Mouse (Mus musculus): ENCODE measurements at regions not wholly inside any gene's neighbourhood (a gene's known extent, or its start where the extent isn't known, plus 50 kb on each side); places are given as distances from the start of the nearest gene placed in this dataset.

DNA sequence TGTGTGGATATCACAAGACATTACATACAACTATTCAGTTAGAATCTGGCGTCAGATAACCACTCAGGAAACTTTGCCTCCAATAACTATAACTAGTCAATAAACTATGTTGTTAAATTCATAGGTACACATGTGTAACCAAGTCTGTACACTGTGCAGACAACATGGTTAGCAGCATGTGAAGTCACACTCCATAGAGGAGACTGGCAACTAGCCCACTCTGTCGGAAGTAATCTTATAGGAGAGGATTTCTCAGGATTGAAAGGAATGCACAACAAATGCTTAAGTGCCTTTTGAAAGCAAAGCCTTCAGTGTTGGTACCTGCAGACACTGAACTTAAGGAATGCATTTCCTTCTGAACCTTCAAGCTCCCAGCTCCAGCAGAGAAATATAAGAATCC lies 693.0 kb upstream of the Ptbp2 start:
- 59% methylated on average over 2 of the region's 2 CpGs for WGBS (ENCODE audit: insufficient replicate concordance)
- no peak for ATAC-seq (ENCODE audit: insufficient read depth)
- Histone ChIP-seq H3K27me3 (no peaks in the 10 kb centered on the region), H3K4me2 (no peak overlapping the region), H3K9me3 (replicated peaks) (no peaks in the 10 kb centered on the region), H3K9ac (no peak overlapping the region), H3K36me3 (replicated peaks) (no peaks in the 10 kb centered on the region), H3K4me3 (replicated peaks) (no peak overlapping the region), H3K4me1 (replicated peaks) (no peaks in the 10 kb centered on the region), H3K27ac (replicated peaks) (no peak overlapping the region)

DNA sequence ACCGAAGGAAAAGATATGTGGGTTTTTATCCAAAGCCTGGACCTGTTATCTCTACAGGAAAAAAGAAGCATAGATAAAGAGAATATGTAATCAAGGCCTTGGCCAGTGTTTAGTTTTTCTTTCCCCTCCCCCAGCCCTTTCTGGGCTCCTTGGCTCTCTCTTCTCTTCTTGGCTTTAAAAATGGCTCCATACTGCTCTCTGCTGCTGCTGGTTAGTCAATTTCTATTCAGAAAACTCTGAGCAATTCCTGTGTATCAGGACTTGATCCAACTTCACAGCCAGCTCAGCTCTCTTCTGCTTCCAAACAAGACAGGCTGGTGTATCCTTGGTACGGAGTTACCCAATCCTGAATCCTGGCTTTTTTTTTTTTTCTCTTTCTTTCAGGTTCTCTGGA lies 689.4 kb upstream of the Ptbp2 start:
- no peak overlapping the region for H3K4me2 ChIP-seq
- no peak for ATAC-seq (ENCODE audit: insufficient read depth)
- H3K9me3 ChIP-seq (replicated peaks): no peaks in the 10 kb centered on the region
- no peaks in the 10 kb centered on the region for H3K36me3 ChIP-seq (replicated peaks)
- no peak overlapping the region for H3K4me3 ChIP-seq (replicated peaks)
- 31% methylated on average over 2 of the region's 2 CpGs for WGBS (ENCODE audit: insufficient replicate concordance)
- H3K4me1 ChIP-seq (replicated peaks): no peaks in the 10 kb centered on the region
- no peak overlapping the region for H3K9ac ChIP-seq
- no peaks in the 10 kb centered on the region for H3K27me3 ChIP-seq
- H3K27ac ChIP-seq (replicated peaks): no peak overlapping the region

- ATAC-seq (ENCODE audit: insufficient read depth): no peak
- Histone ChIP-seq H3K9ac (no peak overlapping the region), H3K9me3 (replicated peaks) (no peaks in the 10 kb centered on the region), H3K27ac (replicated peaks) (no peak overlapping the region), H3K4me3 (replicated peaks) (no peak overlapping the region), H3K4me1 (replicated peaks) (no peaks in the 10 kb centered on the region), H3K27me3 (no peaks in the 10 kb centered on the region), H3K36me3 (replicated peaks) (no peaks in the 10 kb centered on the region), H3K4me2 (no peak overlapping the region)
- 59% methylated on average over 13 of the region's 13 CpGs for WGBS (ENCODE audit: insufficient replicate concordance)
Measured at GRCm38 (mm10) chr3:120472687-120473644, 688.7 kb upstream of the Ptbp2 start.

GRCm38 (mm10) chr3:120471878-120472444 lies 687.7 kb upstream of the Ptbp2 start:
- H3K9ac ChIP-seq: no peak overlapping the region
- H3K27ac ChIP-seq (replicated peaks): no peak overlapping the region
- H3K9me3 ChIP-seq (replicated peaks): no peaks in the 10 kb centered on the region
- H3K27me3 ChIP-seq: no peaks in the 10 kb centered on the region
- H3K4me3 ChIP-seq (replicated peaks): no peak overlapping the region
- 44% methylated on average over 2 of the region's 2 CpGs for WGBS (ENCODE audit: insufficient replicate concordance)
- no peak overlapping the region for H3K4me2 ChIP-seq
- ATAC-seq (ENCODE audit: insufficient read depth): no peak
- no peaks in the 10 kb centered on the region for H3K4me1 ChIP-seq (replicated peaks)
- no peaks in the 10 kb centered on the region for H3K36me3 ChIP-seq (replicated peaks)

DNA sequence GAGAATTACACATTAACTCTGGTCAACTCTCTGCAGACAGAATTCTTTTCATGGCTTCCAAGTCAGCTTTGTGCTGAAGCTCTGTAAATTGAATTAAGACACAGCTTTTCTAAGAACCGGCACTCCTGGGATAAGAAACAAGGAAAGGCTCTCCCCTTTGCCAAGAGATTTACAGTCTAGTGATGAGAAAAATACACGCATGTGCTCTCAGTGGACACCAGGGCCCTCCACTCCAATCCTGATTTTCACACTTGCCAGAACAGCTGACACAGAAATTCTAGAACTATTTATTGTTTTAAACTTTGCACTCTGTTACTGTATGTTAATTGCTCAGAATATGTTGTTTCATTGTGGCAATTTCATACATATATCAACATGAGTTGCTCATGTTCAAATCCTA lies 684.6 kb upstream of the Ptbp2 start:
- no peak for ATAC-seq (ENCODE audit: insufficient read depth)
- H3K9me3 ChIP-seq (replicated peaks): no peaks in the 10 kb centered on the region
- H3K27me3 ChIP-seq: no peaks in the 10 kb centered on the region
- H3K4me1 ChIP-seq (replicated peaks): no peaks in the 10 kb centered on the region
- WGBS (ENCODE audit: insufficient replicate concordance): 67% methylated on average over 2 of the region's 2 CpGs
- no peak overlapping the region for H3K9ac ChIP-seq
- no peak overlapping the region for H3K4me2 ChIP-seq
- H3K27ac ChIP-seq (replicated peaks): no peak overlapping the region
- H3K36me3 ChIP-seq (replicated peaks): no peaks in the 10 kb centered on the region
- H3K4me3 ChIP-seq (replicated peaks): no peak overlapping the region

DNA sequence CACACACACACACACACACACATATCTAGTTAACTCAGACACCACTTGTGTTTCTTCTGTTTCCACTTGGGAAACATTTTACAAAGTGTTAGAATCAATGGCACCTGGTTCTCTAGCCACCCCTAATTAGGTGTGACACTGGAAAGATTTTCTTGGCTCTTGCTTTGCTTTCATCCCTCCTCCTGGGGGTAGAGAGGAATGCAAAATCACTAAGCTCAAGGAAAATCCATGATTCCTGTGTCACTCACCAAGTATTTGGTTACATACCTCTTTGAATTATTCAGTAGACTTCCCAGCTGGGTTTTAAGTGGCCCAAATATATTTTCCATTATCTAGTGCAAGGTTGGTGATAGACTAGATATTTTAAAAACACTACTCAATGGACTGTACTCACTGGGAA lies 676.5 kb upstream of the Ptbp2 start:
- no peaks in the 10 kb centered on the region for H3K36me3 ChIP-seq (replicated peaks)
- no peak overlapping the region for H3K9ac ChIP-seq
- H3K4me2 ChIP-seq: no peak overlapping the region
- no peaks in the 10 kb centered on the region for H3K9me3 ChIP-seq (replicated peaks)
- no peaks in the 10 kb centered on the region for H3K27me3 ChIP-seq
- H3K4me3 ChIP-seq (replicated peaks): no peak overlapping the region
- H3K4me1 ChIP-seq (replicated peaks): no peaks in the 10 kb centered on the region
- no peak overlapping the region for H3K27ac ChIP-seq (replicated peaks)
- ATAC-seq (ENCODE audit: insufficient read depth): no peak

DNA sequence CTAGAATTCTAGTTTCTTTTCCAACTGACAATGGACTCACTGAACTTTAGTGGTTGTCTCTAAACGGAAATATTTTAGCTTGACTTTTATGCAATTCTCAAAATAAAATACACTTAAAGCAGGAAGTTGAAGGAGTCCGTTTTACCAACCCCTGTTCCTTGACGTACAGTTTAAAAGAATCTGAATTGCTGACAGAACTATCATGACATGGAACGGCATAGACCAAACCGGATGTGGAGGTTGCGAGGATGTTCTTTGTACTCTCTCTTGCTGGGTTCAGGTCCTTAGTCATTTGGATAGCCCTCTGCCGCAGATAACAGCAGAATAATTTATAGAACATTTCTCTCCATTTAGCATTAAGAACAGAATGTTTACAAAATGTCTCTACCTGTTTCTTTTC lies 673.6 kb upstream of the Ptbp2 start:
- H3K27me3 ChIP-seq: no peaks in the 10 kb centered on the region
- H3K4me2 ChIP-seq: no peak overlapping the region
- ATAC-seq (ENCODE audit: insufficient read depth): no peak
- no peaks in the 10 kb centered on the region for H3K4me1 ChIP-seq (replicated peaks)
- H3K4me3 ChIP-seq (replicated peaks): no peak overlapping the region
- 62% methylated on average over 7 of the region's 7 CpGs for WGBS (ENCODE audit: insufficient replicate concordance)
- H3K27ac ChIP-seq (replicated peaks): no peak overlapping the region
- H3K9me3 ChIP-seq (replicated peaks): no peaks in the 10 kb centered on the region
- no peaks in the 10 kb centered on the region for H3K36me3 ChIP-seq (replicated peaks)
- no peak overlapping the region for H3K9ac ChIP-seq

DNA sequence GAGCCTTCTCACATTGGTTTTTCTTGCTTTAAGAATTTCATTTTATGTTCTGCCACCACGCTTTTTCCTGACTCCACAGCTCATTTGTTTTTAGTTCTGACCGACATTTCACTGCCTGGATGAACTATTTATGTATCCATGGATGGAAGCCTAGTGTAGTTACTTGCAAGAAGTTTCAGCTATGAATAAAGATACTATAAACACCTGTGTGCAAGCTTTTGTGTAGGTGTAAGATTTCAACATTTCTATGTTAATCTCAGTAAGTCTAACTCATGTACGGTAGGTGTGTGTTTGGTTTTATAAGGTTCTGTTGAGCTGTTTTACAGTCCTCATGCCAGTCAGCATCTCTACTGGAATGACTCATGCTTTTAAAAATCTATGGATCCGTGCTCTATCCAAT lies 656.9 kb upstream of the Ptbp2 start:
- Histone ChIP-seq H3K27ac (replicated peaks) (no peak overlapping the region), H3K36me3 (replicated peaks) (no peaks in the 10 kb centered on the region), H3K4me3 (replicated peaks) (no peak overlapping the region), H3K4me1 (replicated peaks) (no peaks in the 10 kb centered on the region), H3K9ac (no peak overlapping the region), H3K4me2 (no peak overlapping the region), H3K9me3 (replicated peaks) (no peaks in the 10 kb centered on the region), H3K27me3 (no peaks in the 10 kb centered on the region)
- 46% methylated on average over 4 of the region's 4 CpGs for WGBS (ENCODE audit: insufficient replicate concordance)
- ATAC-seq (ENCODE audit: insufficient read depth): no peak

GRCm38 (mm10) chr3:120430285-120430684 lies 646.0 kb upstream of the Ptbp2 start:
- Histone ChIP-seq H3K4me2 (no peak overlapping the region), H3K4me3 (replicated peaks) (no peak overlapping the region), H3K27me3 (no peaks in the 10 kb centered on the region), H3K27ac (replicated peaks) (no peak overlapping the region), H3K4me1 (replicated peaks) (no peaks in the 10 kb centered on the region), H3K9me3 (replicated peaks) (no peaks in the 10 kb centered on the region), H3K36me3 (replicated peaks) (no peaks in the 10 kb centered on the region), H3K9ac (no peak overlapping the region)
- WGBS (ENCODE audit: insufficient replicate concordance): 71% methylated on average over 2 of the region's 2 CpGs
- ATAC-seq (ENCODE audit: insufficient read depth): no peak

DNA sequence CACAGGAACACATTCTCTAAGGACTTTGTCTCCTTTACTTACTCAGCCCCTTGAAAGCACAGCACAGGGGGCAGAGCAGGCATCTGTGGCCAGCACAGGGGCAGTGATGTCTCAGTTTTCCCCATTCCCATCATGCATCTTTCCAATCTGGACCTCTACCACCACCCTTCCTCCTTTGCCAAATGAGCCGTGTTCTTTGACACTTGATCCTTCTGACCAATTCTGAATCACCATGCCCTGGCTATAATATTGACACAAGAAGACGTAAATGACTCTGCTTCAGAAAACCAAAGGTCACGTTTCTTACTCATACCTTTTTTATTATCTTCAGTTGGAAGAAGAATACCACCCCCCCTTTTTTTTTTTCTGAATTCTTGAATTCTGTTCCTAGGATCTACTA lies 632.4 kb upstream of the Ptbp2 start:
- Histone ChIP-seq H3K4me2 (no peak overlapping the region), H3K4me1 (replicated peaks) (no peaks in the 10 kb centered on the region), H3K36me3 (replicated peaks) (no peaks in the 10 kb centered on the region), H3K4me3 (replicated peaks) (no peak overlapping the region), H3K27ac (replicated peaks) (no peak overlapping the region), H3K9ac (no peak overlapping the region), H3K27me3 (no peaks in the 10 kb centered on the region), H3K9me3 (replicated peaks) (no peaks in the 10 kb centered on the region)
- WGBS (ENCODE audit: insufficient replicate concordance): 62% methylated on average over 3 of the region's 3 CpGs
- no peak for ATAC-seq (ENCODE audit: insufficient read depth)

- no peak for ATAC-seq (ENCODE audit: insufficient read depth)
- Histone ChIP-seq H3K4me2 (no peak overlapping the region), H3K27me3 (no peaks in the 10 kb centered on the region), H3K36me3 (replicated peaks) (no peaks in the 10 kb centered on the region), H3K27ac (replicated peaks) (no peak overlapping the region), H3K4me1 (replicated peaks) (no peaks in the 10 kb centered on the region), H3K9ac (no peak overlapping the region), H3K4me3 (replicated peaks) (no peak overlapping the region), H3K9me3 (replicated peaks) (no peaks in the 10 kb centered on the region)
- WGBS (ENCODE audit: insufficient replicate concordance): 28% methylated on average over 6 of the region's 6 CpGs
Measured at GRCm38 (mm10) chr3:120375688-120376289, 591.5 kb upstream of the Ptbp2 start.

All from liver, embryonic 15.5 days (tissue).